Mouse (Mus musculus): ENCODE measurements at regions not wholly inside any gene's neighbourhood (a gene's known extent, or its start where the extent isn't known, plus 50 kb on each side); places are given as distances from the start of the nearest gene placed in this dataset.

DNA sequence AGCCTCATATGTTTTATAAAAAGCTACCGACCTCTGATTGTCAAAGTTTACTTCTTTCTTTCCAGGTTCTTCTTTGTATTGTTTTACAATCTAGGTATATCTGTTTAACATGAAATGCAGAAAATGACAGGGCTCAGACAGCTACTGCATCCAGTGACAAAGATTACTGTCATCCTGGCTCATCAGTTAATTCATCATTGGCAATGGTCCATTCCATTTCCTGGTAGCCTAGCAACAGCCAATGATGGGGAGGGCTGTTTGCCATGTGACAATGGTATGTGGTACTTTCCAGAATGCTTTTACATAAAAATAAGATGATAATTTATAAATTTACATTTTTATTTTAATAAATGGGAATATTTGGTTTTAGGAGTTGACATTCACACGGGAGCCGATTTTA is 630.9 kb downstream of the Bcl11a start:
- no peak for DNase-seq

- DNase-seq = no peak
Observed at GRCm38 (mm10) chr11:24716539-24717287, 638.9 kb downstream of the Bcl11a start.

GRCm38 (mm10) chr11:24724259-24724937 is 646.5 kb downstream of the Bcl11a start:
- no peak for DNase-seq

GRCm38 (mm10) chr11:24726331-24726730 is 648.5 kb downstream of the Bcl11a start:
- DNase-seq = no peak

DNA sequence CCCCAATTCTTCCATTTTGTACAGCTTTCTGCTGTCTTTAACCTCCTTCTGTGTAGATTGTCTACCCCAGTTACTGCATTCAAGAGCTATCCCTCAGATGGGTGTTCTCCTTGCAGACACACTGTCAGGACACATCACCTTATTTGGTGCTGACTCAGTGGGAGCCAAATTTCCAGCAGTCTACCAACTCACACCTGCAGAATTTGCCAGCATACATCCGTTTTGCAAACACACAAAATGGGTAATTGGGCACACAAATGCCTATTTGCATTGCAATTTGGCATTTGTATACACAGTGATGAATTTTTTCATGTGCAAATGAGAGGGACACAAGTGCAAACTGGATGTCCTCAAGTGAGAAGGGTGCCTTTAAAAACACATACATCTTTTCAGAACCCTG is 649.5 kb downstream of the Bcl11a start:
- no peak for DNase-seq

DNA sequence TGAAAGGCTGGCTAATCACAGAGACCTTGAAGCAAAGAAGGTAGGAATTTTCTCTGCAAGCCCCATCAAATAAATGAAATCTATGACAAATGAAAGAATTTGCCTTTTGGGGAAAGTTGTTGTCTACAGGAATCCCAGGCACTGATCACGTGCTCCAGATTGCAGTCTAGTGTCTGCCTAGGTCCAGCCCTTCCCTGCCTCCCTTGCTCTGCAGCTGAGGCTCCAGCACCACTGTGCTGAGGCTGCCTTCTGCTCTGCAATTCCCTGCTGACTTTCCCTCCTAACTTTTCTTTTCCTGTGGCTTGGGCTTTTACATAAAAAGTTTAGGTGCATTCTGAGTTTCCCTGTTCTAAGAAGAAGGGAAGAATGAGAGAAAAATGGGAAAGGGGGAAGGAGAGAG is 653.6 kb downstream of the Bcl11a start:
- no peak for DNase-seq

GRCm38 (mm10) chr11:24739710-24740255 is 661.9 kb downstream of the Bcl11a start:
- DNase-seq = peak; percentile 68

- DNase-seq = no peak
Observed at GRCm38 (mm10) chr11:24740466-24740865, 662.6 kb downstream of the Bcl11a start.

DNA sequence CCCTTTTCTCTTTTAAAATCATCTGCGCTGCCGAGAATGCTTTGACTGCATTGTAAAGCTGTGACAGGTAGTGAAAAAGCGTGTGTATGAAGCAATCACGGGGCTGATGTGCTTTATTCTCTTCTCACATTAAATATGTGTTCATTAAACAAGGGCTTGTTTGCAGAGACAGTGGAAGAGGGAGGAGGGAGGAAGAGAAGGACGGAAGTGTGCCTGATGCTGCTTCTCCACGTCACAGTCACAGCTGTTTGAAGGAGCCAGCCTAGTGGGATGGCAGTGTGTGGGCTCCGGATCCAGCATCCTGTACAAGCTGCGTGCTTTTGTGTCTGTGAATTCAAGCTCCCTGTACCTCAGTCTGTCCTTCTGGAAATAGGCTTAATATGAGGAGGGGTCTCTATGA is 664.7 kb downstream of the Bcl11a start:
- no peak for DNase-seq

DNA sequence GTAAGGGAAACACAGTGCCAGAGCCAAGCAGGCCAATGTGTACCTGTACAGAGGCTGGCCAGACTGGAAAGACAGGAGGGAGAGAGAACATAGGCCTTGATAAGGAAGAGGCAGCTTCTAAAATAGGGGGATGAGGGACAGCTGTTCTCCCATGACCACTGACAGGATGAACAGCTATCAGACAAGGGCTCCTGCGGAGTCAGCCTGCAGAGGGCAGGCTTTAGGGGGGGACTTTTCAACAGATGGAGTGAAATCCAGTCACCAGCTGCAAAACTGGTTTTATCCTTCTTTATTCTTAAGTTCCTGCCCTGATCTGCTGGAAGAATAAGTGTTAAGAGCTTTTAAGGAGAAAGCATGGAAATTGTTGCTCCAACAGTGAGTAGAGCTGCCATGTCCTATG is 665.6 kb downstream of the Bcl11a start:
- no peak for DNase-seq

DNA sequence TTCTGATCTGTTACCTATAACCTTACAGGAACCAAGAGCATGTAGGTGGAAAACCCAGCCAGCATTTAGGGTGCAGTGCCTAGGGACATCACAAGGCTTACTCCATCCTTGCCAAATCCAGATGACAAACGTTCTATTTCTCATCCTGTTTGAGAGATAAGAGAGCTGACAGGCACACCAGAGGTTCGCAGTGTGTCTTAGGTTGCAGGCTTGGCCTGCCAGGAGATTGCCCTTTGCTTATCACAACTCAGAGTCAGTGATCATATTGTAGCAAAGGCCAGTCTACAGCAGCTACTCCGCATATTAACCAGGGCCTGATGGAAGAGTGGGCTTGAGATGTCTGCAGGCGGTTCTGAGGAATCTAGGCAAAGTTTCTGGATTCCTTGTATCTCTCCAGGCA is 668.0 kb downstream of the Bcl11a start:
- DNase-seq = no peak

- DNase-seq = no peak
Observed at GRCm38 (mm10) chr11:24750144-24750779, 672.4 kb downstream of the Bcl11a start.

- no peak for DNase-seq
Observed at GRCm38 (mm10) chr11:24758130-24758529, 680.3 kb downstream of the Bcl11a start.

GRCm38 (mm10) chr11:24783470-24783869 is 705.6 kb downstream of the Bcl11a start:
- DNase-seq = no peak

DNA sequence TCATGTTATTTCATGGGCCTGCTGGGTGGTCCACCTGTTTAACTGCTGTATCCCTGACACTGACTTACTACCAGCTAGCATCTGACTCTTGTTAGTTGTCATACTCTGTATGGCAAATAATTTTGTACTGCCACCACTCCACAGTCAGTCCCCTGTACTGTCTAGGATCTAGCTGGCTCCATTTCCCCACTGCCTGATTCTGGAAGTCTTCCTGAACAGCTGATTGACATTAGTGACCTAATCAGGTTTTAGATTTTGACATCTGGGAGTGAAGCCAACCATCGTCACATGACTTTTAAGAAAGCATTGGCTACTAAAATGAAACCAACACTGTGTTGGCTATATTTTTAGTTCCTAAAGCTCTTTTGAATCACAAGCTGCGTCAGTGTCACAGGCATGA is 711.3 kb downstream of the Bcl11a start:
- no peak for DNase-seq

DNA sequence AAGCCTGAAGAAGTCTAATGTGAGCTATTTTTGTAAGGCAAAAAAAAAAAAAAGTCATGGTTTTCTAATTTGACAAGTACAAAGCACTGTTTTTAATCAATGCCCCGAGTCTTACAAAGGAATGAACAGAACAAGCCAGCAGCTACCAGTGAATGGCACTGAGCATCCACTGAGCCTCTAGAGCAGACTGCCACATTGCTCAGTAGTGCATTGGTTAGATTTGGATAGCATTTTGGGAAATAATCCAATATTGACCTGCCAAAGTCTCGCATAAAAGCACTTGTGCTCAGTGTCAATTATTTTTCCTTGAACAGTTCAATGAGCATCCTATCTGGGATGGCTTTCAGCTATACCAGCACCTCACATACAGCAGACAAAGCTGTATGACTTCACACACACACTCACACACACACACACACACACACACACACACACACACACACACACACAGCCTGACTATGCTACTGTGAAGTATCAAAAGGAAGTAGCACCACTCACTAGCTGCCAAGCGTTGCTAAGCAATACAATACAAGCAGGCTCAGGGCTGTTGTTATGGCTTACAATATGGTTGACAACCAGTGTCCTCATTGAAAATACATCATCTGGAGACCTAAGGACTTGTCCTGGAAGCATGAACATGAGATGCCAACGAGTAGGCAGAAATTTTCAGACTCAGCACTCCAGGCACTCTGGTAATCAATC is 717.8 kb downstream of the Bcl11a start:
- no peak for DNase-seq

GRCm38 (mm10) chr11:24804623-24805023 is 726.8 kb downstream of the Bcl11a start:
- peak; percentile 4 for DNase-seq

GRCm38 (mm10) chr11:24829578-24830401 is 751.9 kb downstream of the Bcl11a start:
- peak; percentile 39 for DNase-seq

DNA sequence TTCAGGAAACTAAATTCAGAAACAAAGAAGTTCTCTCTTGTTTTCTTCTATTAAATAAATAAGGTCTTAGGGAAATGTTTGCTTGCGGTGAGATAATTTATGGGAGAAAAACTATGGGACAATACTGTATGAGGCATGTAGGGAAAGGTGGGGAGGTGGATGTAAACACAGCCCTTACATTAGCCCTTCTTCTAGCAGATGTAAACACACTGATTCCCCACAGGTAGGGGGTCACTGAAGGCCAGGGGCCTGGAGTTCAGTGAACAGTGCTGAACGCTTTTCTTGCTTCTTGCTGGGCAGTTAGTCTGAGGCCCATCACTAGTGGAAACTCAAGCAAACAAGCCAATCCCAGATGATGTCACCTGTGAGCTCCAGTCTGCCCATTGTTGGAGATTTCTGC is 752.6 kb downstream of the Bcl11a start:
- no peak for DNase-seq

DNA sequence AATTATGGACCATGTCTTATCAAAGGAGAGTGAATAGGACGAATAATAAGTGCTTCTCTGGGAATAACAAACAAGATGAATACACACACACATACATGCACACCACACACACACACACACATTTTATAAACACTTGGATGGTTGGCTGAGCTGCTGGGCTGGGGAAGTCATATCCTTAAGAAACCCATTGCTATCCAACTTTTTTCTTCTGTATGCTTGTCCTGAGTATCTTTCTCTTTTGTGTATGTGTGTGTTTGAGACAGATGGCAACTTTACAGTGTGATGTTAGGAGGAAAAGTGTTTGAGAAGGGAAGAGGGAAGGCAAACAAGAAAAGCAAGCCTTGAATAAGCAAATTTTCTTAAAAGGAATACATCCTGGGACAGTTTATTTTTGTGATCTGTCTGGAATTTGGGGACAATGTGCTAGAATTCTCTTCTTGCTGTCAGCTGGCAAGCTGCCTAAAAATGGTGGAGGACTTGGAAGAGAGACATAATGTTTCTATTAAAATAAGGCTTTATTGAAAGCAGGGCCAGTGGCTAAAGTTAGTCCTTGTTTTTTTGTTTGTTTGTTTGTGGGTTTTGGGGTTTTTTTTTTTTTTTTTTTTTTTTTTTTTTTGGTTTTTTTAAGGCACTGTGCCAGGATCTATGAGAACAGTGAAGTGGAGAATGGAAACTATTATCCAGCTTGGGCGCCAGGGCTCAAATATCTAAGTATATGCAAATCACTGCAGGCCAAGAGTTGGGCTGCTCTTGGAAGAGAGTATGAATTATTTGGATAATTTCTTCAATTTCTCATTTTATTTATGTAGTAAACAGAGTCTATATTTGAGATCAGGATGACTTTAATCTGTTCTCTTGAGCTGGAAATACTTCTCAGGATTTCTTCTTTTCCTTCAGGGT is 766.2 kb downstream of the Bcl11a start:
- DNase-seq = no peak

DNA sequence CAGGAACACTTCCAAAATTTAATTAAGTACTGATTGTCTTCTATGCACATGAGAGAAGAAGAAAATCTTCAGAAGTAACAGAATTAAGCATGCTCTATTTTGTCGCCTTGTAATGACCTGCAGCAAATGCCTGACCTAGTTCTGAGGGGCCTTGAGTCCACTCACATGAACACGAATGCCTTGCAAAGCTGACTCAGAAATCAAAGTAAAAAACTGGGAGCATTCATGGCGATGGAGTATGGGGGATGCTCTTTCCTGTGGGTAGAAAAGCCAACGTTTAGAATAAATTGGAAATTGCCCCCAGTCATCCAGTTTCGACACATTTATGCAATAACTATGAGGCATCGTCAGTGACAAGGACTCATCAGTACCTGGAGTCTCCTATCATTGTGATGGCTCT is 779.1 kb downstream of the Bcl11a start:
- no peak for DNase-seq
